Mouse (Mus musculus): ENCODE measurements around the gene Pxmp2. TPM values are rescaled to one million over a fixed set of nuclear protein-coding genes. Genes with fewer than 3 reads are reported as not detected.

Pxmp2 gene
- total RNA-seq (2021) (100 to 1,000 TPM; 107 to 137 TPM), polyA plus RNA-seq (2012; rRNA removed) (85.0 and 101 TPM in 2 replicates)
- long read RNA-seq, transcript Pxmp2-201 (5 exons, 1,041 nt), result major isoform, 97 of 106 reads
- long read RNA-seq, partial matches to known transcripts, result 0 of 106 reads
- long read RNA-seq, other reads (novel, unspliced or antisense), result 8 of 106 reads

DNA sequence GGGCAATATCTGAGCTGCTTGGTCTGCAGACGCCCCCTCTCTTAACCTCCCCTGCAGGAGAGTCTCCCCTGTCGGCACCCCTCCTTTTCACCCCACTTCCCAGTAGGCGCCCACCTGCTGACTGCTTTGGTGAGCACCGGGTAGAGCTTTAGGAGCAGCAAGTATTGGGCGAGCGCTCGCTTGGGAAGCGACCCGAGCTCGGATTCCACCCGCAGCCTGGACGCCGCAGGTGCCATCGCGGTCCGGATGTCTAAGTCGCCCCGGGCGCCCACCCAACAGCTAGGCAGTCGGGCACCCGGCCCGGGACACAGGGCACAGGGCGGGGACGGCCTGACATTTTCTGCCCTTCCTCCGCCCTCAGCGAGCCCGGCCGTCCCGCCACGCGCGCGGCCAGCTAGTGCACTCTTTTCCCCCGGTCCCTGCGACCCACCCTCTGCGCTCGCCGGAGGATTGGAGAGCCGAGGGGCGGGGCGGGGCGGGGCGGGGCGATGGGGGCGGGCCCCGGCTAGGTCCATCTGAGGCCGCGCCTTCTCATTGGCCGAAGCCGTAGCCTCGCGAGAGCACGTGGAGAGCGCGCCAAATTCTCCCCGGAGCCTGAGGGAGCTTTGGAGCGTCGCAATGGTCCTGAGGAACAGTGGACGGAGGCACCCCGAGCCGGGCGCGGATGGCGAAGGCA lies at the start of gene Pxmp2, which contains the start of gene Pole:
Gene Pxmp2, minus strand, starts transcription at position 417 of the 676 bp plus-strand sequence.
Gene Pole, plus strand, starts transcription at position 537 of the 676 bp plus-strand sequence.
- intact Hi-C loops (cut with DNase I), result loop anchor here (1.0 kb wide), 1 partner anchor 16 kb away; no protein-coding TSS in a partner anchor
- Histone ChIP-seq H3K9ac (ENCODE audit: low read depth, low read length) (peak within 1 kb of the TSS; percentile 73), H3K27me3 (ENCODE audit: control insufficient read depth, insufficient read depth, low read length) (no peaks in the 10 kb centered on the region), H3K79me2 (replicated peaks; ENCODE audit: control insufficient read depth, insufficient read depth, low read length) (no peaks in the 10 kb centered on the region), H3K36me3 (ENCODE audit: control insufficient read depth, insufficient read depth, low read length) (no peaks in the 10 kb centered on the region), H3K4me1 (ENCODE audit: control insufficient read depth, insufficient read depth, low read length) (peaks cover 2% of the 10 kb centered on the region; the same call in 1 of the 2 replicates), H3K4me3 (peak within 1 kb of the TSS; percentile 72), H3K27ac (peak within 1 kb of the TSS; percentile 82)
- under 1% methylated on average over 63 of the region's 64 CpGs for WGBS
- peak; percentile 93 for DNase-seq
- TF ChIP-seq EP300 (IDR thresholded peaks at IDR 0.05; ENCODE audit: insufficient read depth, low read depth, low read length) (no peak), POLR2A (IDR thresholded peaks at IDR 0.05; ENCODE audit: insufficient read depth, low read depth, low read length) (peak; percentile 41; the same call in 1 of the 2 replicates)

DNA sequence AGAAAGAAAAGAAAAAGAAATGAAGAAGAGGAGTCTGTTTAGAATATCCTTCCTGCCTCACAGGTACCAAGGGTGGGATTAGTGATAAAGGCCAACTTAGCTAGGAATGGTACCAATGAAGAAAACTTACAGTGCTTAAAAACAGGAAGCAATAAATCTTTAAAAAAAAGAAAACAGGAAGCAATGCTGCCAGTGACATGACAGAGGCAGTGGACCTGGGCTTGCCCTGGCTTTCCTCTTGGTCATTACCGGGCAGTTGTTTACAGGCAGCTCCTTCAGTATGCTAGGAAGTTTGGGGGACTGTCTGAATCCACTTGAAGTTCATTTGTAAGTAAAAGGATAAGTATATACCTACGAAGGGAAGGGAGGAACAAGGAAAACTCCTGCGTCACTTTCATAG lies 44.5 kb upstream of the Pxmp2 start:
- no peak overlapping the region for H3K27ac ChIP-seq
- no peak overlapping the region for H3K9ac ChIP-seq (ENCODE audit: low read depth, low read length)
- intact Hi-C loops (cut with DNase I), result no loop called here
- 75% methylated on average over 3 of the region's 3 CpGs for WGBS
- H3K79me2 ChIP-seq (replicated peaks; ENCODE audit: control insufficient read depth, insufficient read depth, low read length), result no peaks in the 10 kb centered on the region
- H3K4me3 ChIP-seq, result no peak overlapping the region
- TF ChIP-seq CTCF (IDR thresholded peaks at IDR 0.05), result no peak
- TF ChIP-seq EP300 (IDR thresholded peaks at IDR 0.05; ENCODE audit: insufficient read depth, low read depth, low read length), result no peak
- TF ChIP-seq POLR2A (IDR thresholded peaks at IDR 0.05; ENCODE audit: insufficient read depth, low read depth, low read length), result no peak
- no peaks in the 10 kb centered on the region for H3K36me3 ChIP-seq (ENCODE audit: control insufficient read depth, insufficient read depth, low read length)
- DNase-seq, result no peak
- H3K4me1 ChIP-seq (ENCODE audit: control insufficient read depth, insufficient read depth, low read length), result no peaks in the 10 kb centered on the region
- no peaks in the 10 kb centered on the region for H3K27me3 ChIP-seq (ENCODE audit: control insufficient read depth, insufficient read depth, low read length)

DNA sequence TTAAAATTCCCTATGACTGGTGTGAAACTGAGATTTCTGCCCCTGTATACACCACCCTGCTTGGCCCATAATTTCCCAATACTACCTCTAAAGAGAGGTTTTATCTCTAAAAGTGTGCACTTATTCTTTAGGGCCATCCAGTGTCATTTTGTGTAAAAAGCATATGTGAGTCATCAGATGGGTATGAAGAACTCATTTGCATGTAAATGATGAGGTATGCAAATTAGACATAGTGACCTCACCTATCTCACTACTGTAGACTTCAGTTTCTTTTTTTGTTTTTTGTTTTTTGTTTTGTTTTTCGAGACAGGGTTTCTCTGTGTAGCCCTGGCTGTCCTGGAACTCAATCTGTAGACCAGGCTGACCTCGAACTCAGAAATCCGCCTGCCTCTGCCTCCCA lies 27.1 kb upstream of the Pxmp2 start:
- H3K27me3 ChIP-seq (ENCODE audit: control insufficient read depth, insufficient read depth, low read length), result no peaks in the 10 kb centered on the region
- no peaks in the 10 kb centered on the region for H3K36me3 ChIP-seq (ENCODE audit: control insufficient read depth, insufficient read depth, low read length)
- intact Hi-C loops (cut with DNase I), result no loop called here
- WGBS, result 95% methylated on average over 3 of the region's 3 CpGs
- TF ChIP-seq CTCF (IDR thresholded peaks at IDR 0.05), result no peak
- no peak for TF ChIP-seq POLR2A (IDR thresholded peaks at IDR 0.05; ENCODE audit: insufficient read depth, low read depth, low read length)
- TF ChIP-seq EP300 (IDR thresholded peaks at IDR 0.05; ENCODE audit: insufficient read depth, low read depth, low read length), result no peak
- H3K4me3 ChIP-seq, result no peak overlapping the region
- H3K4me1 ChIP-seq (ENCODE audit: control insufficient read depth, insufficient read depth, low read length), result no peaks in the 10 kb centered on the region
- no peaks in the 10 kb centered on the region for H3K79me2 ChIP-seq (replicated peaks; ENCODE audit: control insufficient read depth, insufficient read depth, low read length)
- H3K27ac ChIP-seq, result no peak overlapping the region
- DNase-seq, result no peak
- H3K9ac ChIP-seq (ENCODE audit: low read depth, low read length), result no peak overlapping the region

DNA sequence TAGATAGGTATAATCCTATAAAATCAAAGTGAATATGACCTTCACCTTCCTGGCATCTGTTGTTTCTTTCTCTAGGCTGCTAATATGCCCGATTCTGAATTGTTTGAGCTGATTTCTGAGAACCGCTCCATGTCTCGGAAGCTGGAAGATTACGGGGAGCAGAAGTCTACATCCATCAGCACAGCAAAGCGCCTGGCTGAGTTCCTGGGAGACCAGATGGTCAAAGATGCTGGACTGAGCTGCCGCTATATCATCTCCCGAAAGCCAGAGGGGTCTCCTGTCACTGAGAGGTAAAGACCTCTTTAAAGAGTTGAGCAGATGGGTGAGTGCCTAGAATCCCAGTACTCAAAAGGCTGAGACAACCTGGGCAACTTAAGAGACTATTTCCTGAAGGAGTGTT lies 22.9 kb upstream of the Pxmp2 start:
- Histone ChIP-seq H3K27me3 (ENCODE audit: control insufficient read depth, insufficient read depth, low read length) (no peaks in the 10 kb centered on the region), H3K4me3 (no peak overlapping the region), H3K4me1 (ENCODE audit: control insufficient read depth, insufficient read depth, low read length) (no peaks in the 10 kb centered on the region), H3K36me3 (ENCODE audit: control insufficient read depth, insufficient read depth, low read length) (no peaks in the 10 kb centered on the region), H3K79me2 (replicated peaks; ENCODE audit: control insufficient read depth, insufficient read depth, low read length) (no peaks in the 10 kb centered on the region), H3K9ac (ENCODE audit: low read depth, low read length) (no peak overlapping the region), H3K27ac (no peak overlapping the region)
- intact Hi-C loops (cut with DNase I), result no loop called here
- TF ChIP-seq CTCF (IDR thresholded peaks at IDR 0.05) (no peak), POLR2A (IDR thresholded peaks at IDR 0.05; ENCODE audit: insufficient read depth, low read depth, low read length) (no peak), EP300 (IDR thresholded peaks at IDR 0.05; ENCODE audit: insufficient read depth, low read depth, low read length) (no peak)
- no peak for DNase-seq
- WGBS, result 91% methylated on average over 7 of the region's 7 CpGs

DNA sequence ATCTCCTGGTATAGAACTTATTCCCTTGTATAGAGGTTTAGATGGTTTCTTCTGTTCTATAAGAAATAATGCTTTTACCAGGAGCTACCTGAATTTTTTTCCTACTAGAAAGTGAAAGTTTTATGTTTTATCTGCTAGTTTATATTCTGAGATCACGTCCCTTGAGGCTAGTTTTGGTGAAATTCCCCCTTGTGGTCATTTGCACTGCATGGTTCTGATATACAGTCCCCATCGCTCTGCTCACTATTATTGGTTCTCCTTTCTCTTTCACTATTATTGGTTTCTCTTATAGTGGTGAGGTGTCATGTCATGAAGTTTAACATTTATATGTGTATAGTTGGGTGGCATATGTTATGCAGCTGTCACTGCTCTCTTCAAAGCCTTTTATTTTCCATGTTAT lies 14.6 kb upstream of the Pxmp2 start:
- no peak overlapping the region for H3K27ac ChIP-seq
- no peak overlapping the region for H3K9ac ChIP-seq (ENCODE audit: low read depth, low read length)
- intact Hi-C loops (cut with DNase I), result no loop called here
- H3K36me3 ChIP-seq (ENCODE audit: control insufficient read depth, insufficient read depth, low read length), result no peaks in the 10 kb centered on the region
- WGBS, result 92% methylated on average over 2 of the region's 2 CpGs
- H3K27me3 ChIP-seq (ENCODE audit: control insufficient read depth, insufficient read depth, low read length), result no peaks in the 10 kb centered on the region
- no peaks in the 10 kb centered on the region for H3K4me1 ChIP-seq (ENCODE audit: control insufficient read depth, insufficient read depth, low read length)
- DNase-seq, result no peak
- TF ChIP-seq EP300 (IDR thresholded peaks at IDR 0.05; ENCODE audit: insufficient read depth, low read depth, low read length) (no peak), POLR2A (IDR thresholded peaks at IDR 0.05; ENCODE audit: insufficient read depth, low read depth, low read length) (no peak), CTCF (IDR thresholded peaks at IDR 0.05) (no peak)
- H3K4me3 ChIP-seq, result no peak overlapping the region
- no peaks in the 10 kb centered on the region for H3K79me2 ChIP-seq (replicated peaks; ENCODE audit: control insufficient read depth, insufficient read depth, low read length)

DNA sequence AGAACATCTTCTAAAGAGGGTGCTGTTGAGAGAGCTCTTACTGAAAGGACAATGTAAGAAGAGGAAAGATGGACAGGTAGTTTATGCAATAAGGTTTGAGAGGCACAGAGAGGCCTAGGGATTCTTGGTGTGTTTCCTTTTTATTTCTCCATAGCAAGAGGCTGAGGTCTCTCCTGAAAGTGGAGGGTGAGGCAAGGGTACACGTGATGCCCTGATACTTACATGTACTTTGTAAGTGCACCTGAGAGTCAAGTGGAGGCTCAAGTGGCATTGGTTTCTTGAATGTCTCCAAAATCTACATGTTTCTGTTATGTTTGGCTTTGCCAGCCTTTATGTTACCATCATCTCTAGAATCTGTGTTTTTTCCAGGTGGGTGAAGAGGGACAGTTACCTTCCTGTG lies 10.7 kb upstream of the Pxmp2 start:
- no peak overlapping the region for H3K27ac ChIP-seq
- TF ChIP-seq EP300 (IDR thresholded peaks at IDR 0.05; ENCODE audit: insufficient read depth, low read depth, low read length) (no peak), POLR2A (IDR thresholded peaks at IDR 0.05; ENCODE audit: insufficient read depth, low read depth, low read length) (no peak), CTCF (IDR thresholded peaks at IDR 0.05) (no peak)
- no peaks in the 10 kb centered on the region for H3K4me1 ChIP-seq (ENCODE audit: control insufficient read depth, insufficient read depth, low read length)
- intact Hi-C loops (cut with DNase I), result no loop called here
- H3K27me3 ChIP-seq (ENCODE audit: control insufficient read depth, insufficient read depth, low read length), result no peaks in the 10 kb centered on the region
- H3K9ac ChIP-seq (ENCODE audit: low read depth, low read length), result no peak overlapping the region
- no peak overlapping the region for H3K4me3 ChIP-seq
- WGBS, result 96% methylated on average over 1 of the region's 1 CpGs
- H3K79me2 ChIP-seq (replicated peaks; ENCODE audit: control insufficient read depth, insufficient read depth, low read length), result no peaks in the 10 kb centered on the region
- DNase-seq, result no peak
- no peaks in the 10 kb centered on the region for H3K36me3 ChIP-seq (ENCODE audit: control insufficient read depth, insufficient read depth, low read length)

All from heart, adult 2 months (tissue).